Mouse (Mus musculus) A20 (cell line): ENCODE measurements around the gene Slc30a6.

Source experiments
- DNase-seq: peaks from one replicate; pipeline ENCODE4 v3.0.0-alpha.2; 2011; ENCODE audit warnings: low read depth, low spot score

The Slc30a6 gene

DNA sequence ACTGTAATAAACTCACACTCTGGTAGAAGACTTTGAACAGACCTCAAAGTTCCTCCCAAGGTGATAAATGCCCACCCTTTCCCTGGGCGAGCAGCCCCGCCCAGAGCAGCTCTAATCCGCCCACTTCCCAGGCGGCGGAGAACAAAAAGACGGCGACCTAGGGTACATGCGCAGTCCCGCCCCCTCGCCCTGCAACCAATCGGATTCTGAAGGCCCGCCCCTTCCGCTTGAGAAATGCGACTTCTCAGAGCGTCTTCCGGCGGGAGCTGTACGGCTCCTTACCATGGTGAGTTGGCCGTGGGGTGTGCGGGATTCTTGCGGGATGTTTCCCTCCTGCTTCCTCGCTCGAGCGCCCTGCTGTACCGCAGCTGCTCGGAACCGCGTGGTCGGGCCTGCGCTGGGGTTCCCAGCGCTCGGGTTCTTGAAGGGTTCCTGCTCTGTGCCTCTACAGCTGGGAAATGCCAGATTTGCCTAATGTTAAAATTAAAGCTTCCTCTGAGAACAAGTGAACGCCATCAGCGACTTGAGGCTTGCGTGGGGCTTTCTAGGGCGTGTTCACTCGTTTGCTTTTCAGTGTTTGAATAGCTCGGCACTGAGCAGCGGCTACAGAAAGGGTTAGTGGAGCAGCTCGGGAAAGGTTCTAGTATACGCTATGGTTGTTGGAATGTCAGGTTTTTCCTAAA lies at the start of gene Slc30a6:
Slc30a6 (plus strand) TSS at position 226 of the 683 bp plus-strand sequence.
- DNase-seq, result peak; percentile 98

GRCm38 (mm10) chr17:74363592-74363991 lies 31.8 kb upstream of the Slc30a6 start:
- DNase-seq, result no peak

DNA sequence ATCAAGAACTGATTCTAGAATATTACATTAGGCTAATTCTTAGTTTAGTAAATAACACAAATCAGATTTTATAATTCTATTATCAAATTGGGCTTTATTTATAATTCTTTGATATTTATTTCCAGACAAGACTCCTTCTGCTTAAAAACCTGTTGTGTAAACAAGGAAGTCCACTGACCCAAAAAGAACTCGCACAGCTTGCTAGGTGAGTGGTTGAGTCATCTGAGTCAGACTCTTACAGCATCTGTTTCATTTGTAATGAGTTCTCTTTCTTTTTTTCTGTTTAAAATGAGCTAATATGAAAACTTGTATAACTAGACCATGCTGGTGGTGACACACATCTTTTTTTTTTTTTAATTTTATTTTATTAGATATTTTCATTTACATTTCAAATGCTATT lies 18.5 kb upstream of the Slc30a6 start:
- DNase-seq, result no peak

DNA sequence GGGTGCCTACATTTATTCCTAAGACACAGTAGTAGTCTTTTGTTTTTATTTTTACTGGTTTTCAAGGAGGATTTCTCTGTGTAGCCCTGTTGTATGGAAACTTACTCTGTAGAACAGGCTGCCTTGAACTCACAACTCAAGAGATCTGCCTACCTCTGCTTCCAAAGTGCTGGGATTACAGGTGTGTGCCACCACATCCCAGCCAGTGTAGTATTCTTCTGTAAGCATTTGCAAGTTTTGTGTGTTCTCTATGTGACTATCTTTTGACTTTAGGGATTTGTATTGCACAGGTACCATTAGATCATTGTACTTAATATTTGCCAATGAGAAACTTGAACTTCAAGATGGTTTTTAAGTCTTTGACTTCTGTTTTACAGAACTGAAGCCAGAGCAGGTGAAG lies 8.8 kb upstream of the Slc30a6 start:
- no peak for DNase-seq

- peak; percentile 26 for DNase-seq
These were observed 5.6 kb upstream of the Slc30a6 start for GRCm38 (mm10) chr17:74389847-74390246.

DNA sequence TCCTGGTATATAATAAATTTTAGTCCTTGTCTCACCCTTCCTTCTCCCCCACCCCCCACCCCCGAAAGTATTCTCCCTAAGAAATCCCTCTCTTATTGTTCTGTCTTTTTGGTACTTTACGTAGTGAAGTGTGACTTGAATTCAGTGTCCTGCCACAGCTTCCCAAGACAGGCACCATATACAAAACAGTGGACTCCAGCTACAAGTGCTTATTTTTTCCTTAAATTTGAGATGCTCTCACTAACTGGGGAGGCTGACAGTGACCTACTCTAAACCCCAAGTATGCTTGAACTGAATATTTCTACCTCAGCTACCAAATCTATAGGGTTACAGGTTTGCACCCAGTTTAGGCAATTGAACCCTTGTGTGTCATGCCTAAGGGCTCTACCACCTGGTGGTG lies 1.0 kb upstream of the Slc30a6 start:
- no peak for DNase-seq

- peak; percentile 58 for DNase-seq
These were observed 553 bp upstream of the Slc30a6 start for GRCm38 (mm10) chr17:74394855-74395254.

GRCm38 (mm10) chr17:74396766-74397165 lies 1.4 kb downstream of the Slc30a6 start:
- DNase-seq, result peak; percentile 19

DNA sequence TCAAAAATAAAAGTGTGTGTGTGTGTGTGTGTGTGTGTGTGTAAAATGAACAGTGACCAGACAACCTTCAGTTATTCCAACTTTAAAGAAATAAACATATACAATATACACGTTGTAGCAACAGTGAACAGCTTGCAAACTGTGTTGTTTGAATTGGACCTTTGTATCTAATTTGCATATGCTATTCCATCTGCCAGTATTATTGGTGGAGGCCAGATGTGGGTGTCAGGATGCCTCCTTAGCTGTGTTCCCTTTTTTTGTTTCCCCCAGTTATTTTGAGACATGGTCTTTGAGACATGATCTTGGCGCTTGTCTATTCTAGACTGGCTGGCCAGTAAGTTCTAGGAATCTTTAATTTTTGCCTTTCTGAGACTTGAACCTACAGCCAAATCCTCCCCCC lies 1.8 kb downstream of the Slc30a6 start:
- peak; percentile 45 for DNase-seq

DNA sequence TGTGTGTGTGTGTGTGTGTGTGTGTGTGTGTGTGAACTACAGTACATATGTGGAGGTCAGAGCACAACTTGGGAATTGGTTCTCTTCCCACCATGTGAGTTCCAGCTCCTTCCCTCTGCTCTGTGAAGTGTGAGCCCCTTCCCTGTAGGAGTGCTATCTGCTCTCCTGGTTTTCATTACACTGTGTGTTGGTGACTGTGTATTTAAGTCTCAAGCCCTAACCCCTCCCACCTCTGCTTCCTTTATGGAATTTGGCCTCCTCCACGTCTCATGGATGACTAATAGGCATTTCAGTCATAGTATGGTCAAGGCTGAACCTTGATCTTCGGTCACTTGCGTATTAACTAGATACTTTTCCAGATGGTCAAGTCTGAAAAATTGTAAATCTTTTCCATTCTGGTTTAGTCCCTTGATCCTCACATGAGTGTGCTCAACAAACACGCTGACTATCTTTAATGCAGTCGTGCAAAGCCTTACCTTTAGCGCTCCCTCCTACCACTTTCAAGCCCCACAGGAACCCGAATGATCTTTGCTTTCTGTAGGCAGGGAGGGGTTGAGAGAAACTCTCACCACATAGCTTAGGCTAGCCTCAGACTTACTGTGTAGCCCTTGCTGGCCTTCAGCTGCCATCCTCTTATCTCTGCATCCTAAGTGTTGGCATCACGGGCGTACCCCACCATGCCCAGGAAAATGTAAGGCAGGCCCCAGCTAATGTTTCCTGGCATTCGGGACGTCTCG lies 7.2 kb downstream of the Slc30a6 start:
- DNase-seq, result no peak

- DNase-seq, result no peak
These were observed 11.1 kb downstream of the Slc30a6 start for GRCm38 (mm10) chr17:74406487-74406886.

- peak; percentile 22 for DNase-seq
These were observed 14.3 kb downstream of the Slc30a6 start for GRCm38 (mm10) chr17:74409722-74410121.

- no peak for DNase-seq
These were observed 17.9 kb downstream of the Slc30a6 start for GRCm38 (mm10) chr17:74413324-74413723.

DNA sequence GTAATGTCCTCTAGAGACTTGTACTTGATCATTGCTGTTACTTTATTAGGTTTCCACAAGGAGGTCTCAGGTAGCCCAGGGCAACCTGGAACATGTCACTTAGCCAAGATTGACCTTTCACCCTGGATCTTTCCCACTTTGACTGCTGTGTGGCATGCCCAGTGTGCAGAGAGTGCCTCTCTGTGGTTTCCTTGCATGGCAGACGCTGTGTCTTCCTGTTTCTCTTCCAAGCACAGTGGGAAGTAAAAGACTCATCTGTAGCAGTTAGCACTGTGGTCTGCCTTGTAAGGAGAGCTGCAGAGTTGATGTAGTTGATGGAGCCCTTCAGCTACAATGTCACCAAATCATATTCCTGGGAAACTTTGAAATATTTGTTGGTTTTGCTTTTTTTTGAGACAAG lies 19.3 kb downstream of the Slc30a6 start:
- no peak for DNase-seq

- peak; percentile 17 for DNase-seq
These were observed 21.5 kb downstream of the Slc30a6 start for GRCm38 (mm10) chr17:74416841-74417360.

- DNase-seq, result no peak
These were observed 22.8 kb downstream of the Slc30a6 start for GRCm38 (mm10) chr17:74418171-74418570.

DNA sequence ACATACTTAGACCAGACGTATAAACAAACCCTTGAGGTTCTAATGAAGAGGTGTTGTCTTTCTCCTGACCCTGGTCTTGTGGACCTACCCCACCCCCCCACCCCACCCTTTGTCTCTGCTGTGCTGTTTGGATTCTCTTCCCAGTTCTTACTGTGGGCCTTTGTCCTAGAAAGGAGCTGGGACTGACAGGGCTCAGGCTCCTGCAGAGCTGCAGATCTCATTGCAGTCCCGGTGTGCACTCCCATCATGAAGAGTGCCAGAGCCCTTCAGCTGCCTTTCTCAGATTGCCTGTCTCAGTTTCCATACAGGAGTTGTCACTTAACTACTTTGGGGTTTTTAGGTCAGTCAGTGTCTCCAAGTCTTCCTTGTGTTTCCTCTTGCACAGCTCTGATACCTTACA lies 25.2 kb downstream of the Slc30a6 start:
- DNase-seq, result no peak

DNA sequence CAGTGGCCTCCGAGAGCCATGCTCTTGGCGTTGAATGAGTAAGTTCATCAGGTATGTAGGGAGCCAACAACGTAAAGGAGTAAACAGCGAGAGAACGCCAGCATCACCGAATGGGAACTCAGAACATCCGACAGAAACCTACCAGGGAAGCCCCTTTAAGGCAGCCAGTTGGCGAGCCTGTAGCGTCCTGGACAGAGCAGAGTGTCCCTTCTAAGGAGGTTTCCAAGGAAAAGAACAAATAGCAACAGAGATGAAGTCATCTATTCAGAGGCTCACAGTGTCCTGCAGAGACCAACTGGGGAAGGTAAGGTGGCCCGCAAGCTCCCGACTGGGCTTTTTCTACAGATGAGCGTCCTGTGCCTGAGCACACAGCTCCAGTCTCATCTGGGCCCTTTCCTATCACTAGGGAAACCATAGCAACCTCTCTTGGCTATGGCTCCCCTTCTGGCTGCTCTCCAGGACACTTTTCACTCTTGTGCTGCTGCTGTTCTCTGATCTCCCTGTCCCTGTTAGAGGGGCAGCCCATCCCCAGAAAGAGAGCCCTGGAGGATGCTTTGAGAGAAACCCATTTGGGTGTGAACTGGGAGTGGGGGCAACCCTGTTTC lies 29.1 kb downstream of the Slc30a6 start:
- no peak for DNase-seq

DNA sequence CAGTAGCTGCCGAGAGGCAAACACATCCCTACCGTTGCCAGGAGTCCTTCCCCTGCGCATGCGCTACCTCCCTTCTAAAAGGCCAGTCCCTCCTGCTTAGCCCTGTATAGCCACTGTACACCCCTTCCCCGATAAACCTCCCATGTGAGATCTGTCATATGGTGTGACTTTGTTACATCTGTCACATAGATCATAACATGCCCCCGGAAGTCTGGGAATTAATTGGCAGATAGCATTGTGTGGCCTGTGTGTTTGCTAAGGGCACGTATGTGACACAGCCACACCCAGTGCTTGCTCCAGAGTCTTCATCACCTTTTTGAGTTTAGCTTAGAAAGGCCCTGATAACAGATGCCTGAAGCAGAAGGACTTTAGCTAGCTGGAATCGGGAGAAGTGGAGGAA lies 34.7 kb downstream of the Slc30a6 start:
- no peak for DNase-seq

DNA sequence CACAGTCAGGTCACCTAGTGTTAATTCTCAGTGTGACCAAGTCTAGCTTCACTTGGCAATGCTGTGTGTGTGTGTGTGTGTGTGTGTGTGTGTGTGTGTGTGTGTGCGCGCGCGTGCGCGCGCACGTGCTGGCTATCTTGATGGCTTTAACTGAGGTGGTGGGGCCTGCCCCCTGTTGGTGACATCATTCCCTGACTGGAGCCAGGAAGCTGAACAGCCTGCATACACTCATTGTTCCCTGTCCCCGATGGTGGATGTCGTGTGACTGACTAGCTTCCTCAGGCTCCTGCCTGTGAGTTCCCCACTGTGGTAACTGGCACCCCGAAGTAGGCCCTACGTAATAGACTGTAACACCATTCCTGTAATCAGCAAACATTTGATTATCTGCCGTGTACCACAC lies 36.1 kb downstream of the Slc30a6 start:
- peak; percentile 21 for DNase-seq

GRCm38 (mm10) chr17:74432631-74433030 lies 37.2 kb downstream of the Slc30a6 start:
- DNase-seq, result no peak

GRCm38 (mm10) chr17:74437762-74438161 lies 42.4 kb downstream of the Slc30a6 start:
- no peak for DNase-seq

DNA sequence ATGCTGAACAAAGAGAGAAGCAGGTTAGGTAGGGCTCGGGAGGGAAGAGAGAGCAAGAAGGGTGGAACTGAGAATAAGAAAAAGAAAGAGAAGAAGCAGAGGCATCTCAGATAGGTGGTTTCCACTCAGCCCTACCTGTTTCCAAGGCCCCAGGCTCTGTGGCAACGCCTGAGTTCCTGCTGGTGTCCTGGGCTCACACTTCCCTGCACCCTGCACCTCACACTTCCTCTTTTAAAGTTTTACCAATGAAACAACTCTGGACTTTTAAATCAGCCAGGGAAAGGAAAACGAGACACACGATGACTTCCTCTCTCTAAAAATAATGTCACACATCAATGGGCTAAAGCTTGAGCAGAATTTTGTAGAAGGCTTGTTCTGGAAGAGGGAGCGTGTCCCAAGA lies 45.1 kb downstream of the Slc30a6 start:
- peak; percentile 67 for DNase-seq
